ENCODE assay signal across 29 mouse cellular contexts in the genomic region with DNA sequence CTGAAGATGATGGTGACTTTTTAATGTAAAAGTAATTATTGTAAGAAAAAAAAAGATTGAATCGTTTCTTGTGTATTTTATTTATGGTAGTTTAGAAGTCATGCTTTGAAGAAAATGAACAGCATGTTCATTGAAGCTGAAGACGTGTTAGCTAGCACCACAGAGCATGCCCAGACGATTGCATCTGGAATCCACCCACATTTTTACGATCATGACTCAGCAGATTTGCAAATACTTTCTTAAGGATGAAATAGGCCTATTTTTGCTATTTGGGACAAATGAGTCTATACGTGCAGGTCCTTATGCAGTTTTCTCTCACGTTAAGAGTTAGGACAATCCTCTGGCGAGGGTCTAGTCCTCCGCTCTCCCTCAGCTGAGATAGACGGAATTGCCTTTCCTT.
DNase-seq lines count a peak whose midpoint lies in the region; TF ChIP-seq lines count a peak whose summit lies in the region.
"Had no signal": no experiment of that assay in that cellular context is flagged by ENCODE, and none has a peak within 500 bp of the region (broad histone marks: within the 10 kb centered on the region; RNA-seq: fewer than 3 reads in every experiment).

No protein-coding gene starts in this region.

- H3K4me2 ChIP-seq in CH12.LX (ENCODE audit: insufficient read depth, low read depth, poor library complexity, severe bottlenecking): no peak overlapping the region
- H3K4me2 ChIP-seq: embryonic facial prominence, embryonic 12.5 days; hindbrain, embryonic 12.5 days; intestine, embryonic 15.5 days; liver, embryonic 12.5 days; midbrain, embryonic 11.5 days; neural tube, embryonic 13.5 days; stomach, embryonic 15.5 days had no signal

- H3K4me3 ChIP-seq in CH12.LX (replicated peaks in 1 of 3; ENCODE audit: low read depth in 2 of 3, low read length in 2 of 3, poor library complexity in 1 of 3) (no peak overlapping the region), ES-E14 (ENCODE audit: insufficient read depth in 1 of 2, low read depth in 1 of 2, low read length in 2 of 2, poor library complexity in 1 of 2, severe bottlenecking in 1 of 2) (no peak overlapping the region)
- H3K4me3 ChIP-seq in thymus, adult 2 months (ENCODE audit: control insufficient read depth, insufficient read depth, low read length): no peak overlapping the region
- H3K4me3 ChIP-seq: embryonic facial prominence, embryonic 12.5 days; forebrain, embryonic 10.5 days; heart, embryonic 10.5 days; hindbrain, embryonic 12.5 days; intestine, embryonic 15.5 days; liver, embryonic 12.5 days; neural tube, embryonic 13.5 days; stomach, embryonic 15.5 days had no signal

- in situ Hi-C loops in CH12.LX (cut with MboI; ENCODE audit: low pct_ligation_motif_present, low pct_unique_long_range_greater_than_20kb, low sequenced_read_pairs) (no loop called here), ES-E14 (cut with MboI; ENCODE audit: low sequenced_read_pairs in 2 of 2, unreplicated experiment in 2 of 2) (no loop called here)

- H3K9ac ChIP-seq in CH12.LX (ENCODE audit: insufficient read depth, low read depth) (no peak overlapping the region), ES-E14 (ENCODE audit: insufficient read depth, low read depth, low read length, poor library complexity, severe bottlenecking) (no peak overlapping the region)
- H3K9ac ChIP-seq: embryonic facial prominence, embryonic 12.5 days; hindbrain, embryonic 12.5 days; intestine, embryonic 15.5 days; liver, embryonic 12.5 days; liver, postnatal 0 days; neural tube, embryonic 13.5 days; stomach, embryonic 15.5 days had no signal

- TF ChIP-seq EP300 in CH12.LX (IDR thresholded peaks at IDR 0.05; ENCODE audit: low read length): no peak

- H3K4me1 ChIP-seq in CH12.LX (ENCODE audit: control insufficient read depth in 1 of 2, insufficient read depth in 2 of 2) (no peaks in the 10 kb centered on the region), ES-E14 (ENCODE audit: control insufficient read depth in 2 of 2, insufficient read depth in 2 of 2, low read length in 2 of 2, poor library complexity in 1 of 2) (no peaks in the 10 kb centered on the region; a peak in 2 of 4 replicates)
- no peaks in the 10 kb centered on the region for H3K4me1 ChIP-seq in thymus, adult 2 months (replicated peaks; ENCODE audit: control insufficient read depth, insufficient read depth, low read length)
- H3K4me1 ChIP-seq: embryonic facial prominence, embryonic 12.5 days; heart, embryonic 10.5 days; intestine, embryonic 15.5 days; liver, embryonic 12.5 days; stomach, embryonic 15.5 days had no signal

- 87% methylated on average over 9 of the region's 9 CpGs for WGBS in thymus, adult 2 months

- TF ChIP-seq RAD21 in CH12.LX (IDR thresholded peaks at IDR 0.05; ENCODE audit: low read depth, low read length): no peak

- TF ChIP-seq POLR2A in CH12.LX (IDR thresholded peaks at IDR 0.05; ENCODE audit: low read depth, low read length): no peak
- no peak for TF ChIP-seq POLR2A in thymus, adult 2 months (IDR thresholded peaks at IDR 0.05; ENCODE audit: control insufficient read depth, extremely low read depth, insufficient read depth, low read length, poor library complexity)

- no peaks in the 10 kb centered on the region for H3K27me3 ChIP-seq in CH12.LX (replicated peaks)
- no peaks in the 10 kb centered on the region for H3K27me3 ChIP-seq in thymus, adult 2 months (ENCODE audit: control insufficient read depth, insufficient read depth, low read length)
- H3K27me3 ChIP-seq: embryonic facial prominence, embryonic 12.5 days; hindbrain, embryonic 12.5 days; intestine, embryonic 15.5 days; liver, embryonic 12.5 days; neural tube, embryonic 13.5 days; stomach, embryonic 15.5 days had no signal

- no peak for TF ChIP-seq CTCF in CH12.LX (conservative IDR thresholded peaks at IDR 0.05 in 1 of 2, IDR thresholded peaks at IDR 0.05 in 1 of 2; ENCODE audit: low read depth in 2 of 2, low read length in 2 of 2)
- TF ChIP-seq CTCF in thymus, adult 2 months (IDR thresholded peaks at IDR 0.05; ENCODE audit: borderline replicate concordance, control insufficient read depth, extremely low read depth, insufficient read depth, low read length, poor library complexity): no peak

- dilution Hi-C loops in CH12.LX (cut with MboI; ENCODE audit: extremely low pct_ligation_motif_present, extremely low pct_unique_long_range_greater_than_20kb, low sequenced_read_pairs): no loop called here

- H3K9me3 ChIP-seq in CH12.LX (replicated peaks; ENCODE audit: low read length): peaks cover 29% of the 10 kb centered on the region
- H3K9me3 ChIP-seq in ES-E14 (ENCODE audit: control insufficient read depth, insufficient read depth, low read depth, low read length): no peaks in the 10 kb centered on the region
- H3K9me3 ChIP-seq: embryonic facial prominence, embryonic 12.5 days; heart, embryonic 10.5 days; hindbrain, embryonic 12.5 days; intestine, embryonic 15.5 days; liver, embryonic 12.5 days; neural tube, embryonic 13.5 days; stomach, embryonic 15.5 days had no signal

- H3K79me2 ChIP-seq in CH12.LX (replicated peaks; ENCODE audit: control insufficient read depth, extremely low read depth, insufficient read depth, poor library complexity, severe bottlenecking): no peaks in the 10 kb centered on the region

- peak; percentile 29 for DNase-seq in left cerebral cortex, adult 11 months (ENCODE audit: low spot score)
- no peak for DNase-seq in left cerebral cortex, adult 9 months (ENCODE audit: low spot score in 2 of 2)
- DNase-seq in CH12.LX (ENCODE audit: extremely low read depth) (no peak), ES-E14 (ENCODE audit: low read depth, low spot score) (no peak)
- peak; percentile 71 for DNase-seq in telencephalon, adult 2 months (ENCODE audit: low read depth, low spot score)
- DNase-seq in thymus, adult 2 months: no peak
- DNase-seq: adrenal gland, postnatal 10 days; cerebellum, adult 11-12 months; cerebellum, adult 9-11 months; embryo, embryonic 11 days; gastrocnemius, postnatal 14 days; heart, postnatal 36 days; kidney, adult 8-10 months; kidney, postnatal 4 days; layer of hippocampus, adult 9-11 months; left cerebral cortex, postnatal 4 days; liver, postnatal 0 days; lung, postnatal 36 days had no signal

- H3K36me3 ChIP-seq in CH12.LX (replicated peaks in 1 of 2; ENCODE audit: control insufficient read depth in 1 of 2, insufficient read depth in 1 of 2, low read length in 1 of 2) (peaks cover 3 to 27% of the 10 kb centered on the region in 2 experiments), ES-E14 (ENCODE audit: control insufficient read depth, insufficient read depth, low read length, poor library complexity, severe bottlenecking) (no peaks in the 10 kb centered on the region)
- H3K36me3 ChIP-seq in thymus, adult 2 months (ENCODE audit: control insufficient read depth, insufficient read depth, low read length): no peaks in the 10 kb centered on the region
- H3K36me3 ChIP-seq: embryonic facial prominence, embryonic 12.5 days; heart, embryonic 10.5 days; intestine, embryonic 15.5 days; liver, embryonic 12.5 days; stomach, embryonic 15.5 days had no signal

- no peak overlapping the region for H3K27ac ChIP-seq in CH12.LX (ENCODE audit: insufficient read depth, low read depth)
- no peak overlapping the region for H3K27ac ChIP-seq in ES-E14 (ENCODE audit: insufficient read depth, low read depth, low read length, poor library complexity, severe bottlenecking)
- H3K27ac ChIP-seq in thymus, adult 2 months (ENCODE audit: control insufficient read depth, insufficient read depth, low read length): no peak overlapping the region
- H3K27ac ChIP-seq: embryonic facial prominence, embryonic 12.5 days; forebrain, embryonic 10.5 days; heart, embryonic 10.5 days; hindbrain, embryonic 12.5 days; hindbrain, postnatal 0 days; intestine, embryonic 15.5 days; kidney, postnatal 0 days; liver, embryonic 12.5 days; neural tube, embryonic 13.5 days; stomach, embryonic 15.5 days had no signal

TF ChIP-seq in CH12.LX, 34 proteins besides CTCF, POLR2A, EP300 and RAD21:
- no peak for TF ChIP-seq GABPA (IDR thresholded peaks at IDR 0.05; ENCODE audit: insufficient replicate concordance, low read depth, low read length)
- peak; percentile 62; the same call in 1 of the 2 replicates for TF ChIP-seq MAFK (IDR thresholded peaks at IDR 0.05; ENCODE audit: insufficient replicate concordance, low read length)

TF ChIP-seq in ES-E14, 5 proteins besides CTCF, POLR2A, EP300 and RAD21:
- TF ChIP-seq HCFC1 (IDR thresholded peaks at IDR 0.05; ENCODE audit: borderline replicate concordance, insufficient read depth, low read length): no peak
- no peak for TF ChIP-seq ZNF384 (IDR thresholded peaks at IDR 0.05; ENCODE audit: low read depth, low read length)
- no peak for TF ChIP-seq CHD2 (IDR thresholded peaks at IDR 0.05; ENCODE audit: low read depth, low read length)
- peak; percentile 90 for TF ChIP-seq MAFK (IDR thresholded peaks at IDR 0.05; ENCODE audit: insufficient read depth, low read depth, low read length)
- no peak for TF ChIP-seq ZC3H11A (IDR thresholded peaks at IDR 0.05; ENCODE audit: borderline replicate concordance, low read depth, low read length)

Comparison
In these comparisons a context has a peak if more than half of its experiments do, and no peak if none do; other contexts are left out.
1. DNase-seq: peak in left cerebral cortex, adult 11 months (single experiment) and telencephalon, adult 2 months (single experiment); none in left cerebral cortex, adult 9 months (0 of 2), CH12.LX (single experiment), ES-E14 (single experiment) and thymus, adult 2 months (single experiment).